Mouse (Mus musculus) lung, postnatal 10 days (tissue): ENCODE data around the gene Gm42417.

Experiments used
- DNase-seq: peaks from one replicate; pipeline ENCODE4 v3.0.0; 2021

Gm42417 gene

GRCm38 (mm10) chr1:36539186-36539585, at the start of gene Gm42417:
Gene Gm42417, minus strand, starts transcription at chr1:36539429.
- peak; percentile 87 for DNase-seq

GRCm38 (mm10) chr1:36587860-36588259, 48.6 kb upstream of the Gm42417 start:
- DNase-seq, result no peak

GRCm38 (mm10) chr1:36586288-36586687, 47.1 kb upstream of the Gm42417 start:
- DNase-seq, result no peak

GRCm38 (mm10) chr1:36583408-36584116, 44.3 kb upstream of the Gm42417 start:
- DNase-seq, result no peak

GRCm38 (mm10) chr1:36582211-36582610, 43.0 kb upstream of the Gm42417 start:
- no peak for DNase-seq

- no peak for DNase-seq
Observed at GRCm38 (mm10) chr1:36581260-36581659, 42.0 kb upstream of the Gm42417 start.

GRCm38 (mm10) chr1:36580384-36581207, 41.4 kb upstream of the Gm42417 start:
- DNase-seq, result peak; percentile 84

GRCm38 (mm10) chr1:36579974-36580383, 40.8 kb upstream of the Gm42417 start:
- no peak for DNase-seq

- DNase-seq, result no peak
Observed at GRCm38 (mm10) chr1:36576991-36577675, 37.9 kb upstream of the Gm42417 start.

- no peak for DNase-seq
Observed at GRCm38 (mm10) chr1:36575347-36575746, 36.1 kb upstream of the Gm42417 start.

- no peak for DNase-seq
Observed at GRCm38 (mm10) chr1:36574196-36574955, 35.1 kb upstream of the Gm42417 start.

GRCm38 (mm10) chr1:36573524-36573923, 34.3 kb upstream of the Gm42417 start:
- DNase-seq, result no peak

GRCm38 (mm10) chr1:36572709-36573108, 33.5 kb upstream of the Gm42417 start:
- DNase-seq, result no peak

- no peak for DNase-seq
Observed at GRCm38 (mm10) chr1:36572140-36572700, 33.0 kb upstream of the Gm42417 start.

- peak; percentile 85 for DNase-seq
Observed at GRCm38 (mm10) chr1:36571627-36572026, 32.4 kb upstream of the Gm42417 start.

- no peak for DNase-seq
Observed at GRCm38 (mm10) chr1:36570320-36570719, 31.1 kb upstream of the Gm42417 start.

- peak; percentile 49 for DNase-seq
Observed at GRCm38 (mm10) chr1:36569694-36570276, 30.6 kb upstream of the Gm42417 start.

- no peak for DNase-seq
Observed at GRCm38 (mm10) chr1:36568776-36569175, 29.5 kb upstream of the Gm42417 start.

GRCm38 (mm10) chr1:36567818-36568603, 28.8 kb upstream of the Gm42417 start:
- DNase-seq, result peak; percentile 44

- no peak for DNase-seq
Observed at GRCm38 (mm10) chr1:36566425-36566824, 27.2 kb upstream of the Gm42417 start.

GRCm38 (mm10) chr1:36564101-36564500, 24.9 kb upstream of the Gm42417 start:
- no peak for DNase-seq
